Mouse (Mus musculus) lung, postnatal 4 days (tissue): Measurements from ENCODE around the gene Gemin5.
"Not testable (repeated sequence)": the region's sequence is repeated elsewhere in the genome, so short reads cannot be mapped to it uniquely, and the experiment has no call there.

Experiments
- DNase-seq, 2 experiments: peaks; one replicate each; pipeline ENCODE4 v3.0.0; 2021

Gemin5 gene

DNA sequence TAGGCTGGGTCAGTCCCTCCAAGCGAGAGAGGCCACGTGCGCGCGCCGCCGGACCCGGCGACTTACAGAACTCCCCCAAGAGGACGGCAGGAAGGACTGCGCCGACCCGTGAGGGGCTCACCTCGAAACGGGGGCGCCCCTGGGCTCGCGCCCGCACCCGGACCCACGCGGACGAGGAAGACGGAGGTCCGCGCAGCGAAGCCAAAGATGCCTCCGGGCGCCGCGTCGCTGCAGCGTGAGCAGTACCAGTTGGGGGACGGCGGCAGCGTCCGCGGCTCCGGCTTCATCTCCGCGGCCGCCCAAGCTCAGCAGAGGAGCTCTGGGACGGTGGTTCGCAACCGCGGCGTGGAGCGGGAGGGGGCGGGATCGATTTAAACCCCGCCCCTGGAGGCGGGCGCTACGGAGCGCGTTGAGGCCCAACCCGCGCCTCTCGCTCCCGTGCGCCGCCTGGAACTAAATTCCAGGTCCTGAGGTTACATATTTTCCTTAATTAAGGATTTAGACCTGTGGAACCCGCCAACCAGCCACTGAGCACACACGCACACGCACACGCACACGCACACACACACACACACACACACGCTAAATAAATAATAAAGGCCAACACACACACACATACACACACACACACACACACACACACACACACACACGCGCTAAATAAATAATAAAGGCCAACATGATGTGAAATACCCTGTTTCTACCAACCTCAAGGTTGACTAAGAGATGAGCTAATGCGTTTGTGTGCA is at the start of gene Gemin5:
Gemin5 (minus strand) TSS at position 373 of the 749 bp plus-strand sequence.
- peak; percentile 90 to 91 for DNase-seq

- DNase-seq: no peak
Observed at GRCm38 (mm10) chr11:58216823-58217222, 48.5 kb upstream of the Gemin5 start.

DNA sequence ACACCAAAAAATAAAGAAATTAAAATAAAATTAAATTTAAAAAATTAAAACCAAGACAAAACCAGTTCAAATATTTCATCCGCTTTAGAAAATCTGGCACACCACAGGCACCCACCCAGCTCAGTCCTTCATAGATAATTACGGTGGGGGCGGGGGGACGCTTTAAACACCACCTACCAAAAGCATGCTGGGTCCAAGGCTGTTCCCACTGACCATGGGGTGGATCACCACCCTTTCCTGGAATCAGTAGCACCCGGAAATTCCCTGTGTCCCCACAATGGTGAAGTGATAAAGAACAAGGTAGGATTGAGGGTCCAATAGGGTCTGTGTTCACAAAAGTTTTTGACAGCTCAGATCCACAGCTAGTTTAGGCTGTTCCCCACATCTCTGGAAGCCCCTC is 47.5 kb upstream of the Gemin5 start:
- no peak for DNase-seq

DNA sequence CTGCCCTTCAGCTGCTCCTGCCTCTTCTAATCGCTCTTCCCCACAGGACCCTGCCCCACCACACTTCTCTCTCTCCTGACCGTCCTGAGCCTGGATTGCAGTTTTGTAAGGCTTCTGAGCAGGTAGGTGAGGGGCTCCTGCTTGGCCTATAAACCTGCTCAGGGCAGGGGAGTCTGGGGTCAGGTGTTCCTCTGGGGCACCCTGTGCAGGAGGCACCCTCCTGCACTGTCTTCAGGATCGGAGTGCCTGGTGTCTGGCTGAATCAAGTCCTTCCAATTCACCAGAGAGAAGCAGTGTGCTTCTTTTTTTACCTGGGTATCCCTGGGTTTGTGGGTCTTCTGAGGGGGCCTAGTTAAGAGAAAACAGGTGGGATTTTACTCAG is 46.7 kb upstream of the Gemin5 start:
- not testable (repeated sequence) for DNase-seq

DNA sequence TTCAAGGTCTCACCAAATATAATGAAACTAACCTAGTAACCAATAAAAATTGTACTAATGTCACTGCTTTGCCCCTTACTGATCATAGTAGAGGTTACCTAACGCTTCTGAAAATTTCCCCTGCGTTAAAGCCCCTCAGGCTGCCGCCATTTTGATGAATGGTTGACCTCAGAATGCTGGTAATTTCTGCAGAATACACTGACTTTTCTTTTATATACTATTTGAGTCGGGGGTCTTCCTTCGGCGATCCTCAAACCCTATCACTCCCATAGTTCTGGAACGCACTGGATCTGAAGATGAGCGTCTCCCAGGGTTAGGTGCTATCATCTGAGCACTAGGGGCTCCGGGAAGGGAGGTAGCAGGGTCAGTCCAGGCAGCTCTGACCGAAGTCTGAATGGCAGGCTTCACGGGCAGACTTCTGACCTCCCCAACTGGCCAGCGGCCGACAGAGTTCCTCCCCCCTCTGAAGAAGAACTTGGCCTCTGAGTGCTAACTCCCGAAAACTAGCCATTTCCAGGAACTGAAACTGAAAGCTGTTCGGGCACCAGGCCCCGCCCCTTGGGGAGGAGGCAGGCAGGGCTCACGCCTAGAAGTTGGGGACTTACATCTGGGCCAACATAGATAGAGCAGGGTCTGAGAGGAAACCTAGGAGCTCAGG is 46.2 kb upstream of the Gemin5 start:
- DNase-seq: peak; percentile 90 to 91

- DNase-seq: no peak
Observed at GRCm38 (mm10) chr11:58213673-58214342, 45.5 kb upstream of the Gemin5 start.

- DNase-seq: no peak
Observed at GRCm38 (mm10) chr11:58211682-58212067, 43.3 kb upstream of the Gemin5 start.

DNA sequence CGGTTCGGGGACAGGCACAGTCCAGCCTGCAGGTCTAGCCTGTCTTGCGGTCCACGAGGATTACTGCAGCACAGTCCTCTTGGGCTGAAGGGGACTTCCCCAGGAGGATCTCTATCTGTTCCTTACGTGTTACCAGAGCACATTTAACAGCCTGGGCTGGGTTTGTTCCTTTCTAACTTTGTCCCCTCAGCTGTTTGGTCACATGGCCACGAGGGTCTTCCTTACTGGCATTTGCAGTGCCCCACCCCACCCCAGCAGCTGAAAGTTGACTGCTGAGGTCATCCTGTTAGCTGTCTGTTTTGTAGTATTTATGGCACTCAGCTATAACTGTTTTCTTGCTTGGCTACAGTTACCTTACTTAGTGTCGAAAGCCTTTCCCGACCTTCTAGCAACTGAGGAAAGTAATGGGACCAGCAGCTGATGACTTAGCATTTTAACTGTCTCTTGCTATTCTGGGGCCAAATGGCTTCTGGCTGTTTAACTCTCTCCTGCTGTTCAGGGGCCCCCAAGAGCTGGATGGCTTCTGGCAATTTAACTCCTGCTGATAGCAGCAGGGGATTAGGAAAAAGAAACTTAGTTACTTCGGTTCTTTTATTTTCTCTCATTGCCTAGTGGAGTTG is 42.8 kb upstream of the Gemin5 start:
- DNase-seq: no peak

- DNase-seq: no peak
Observed at GRCm38 (mm10) chr11:58210321-58210886, 42.1 kb upstream of the Gemin5 start.

DNA sequence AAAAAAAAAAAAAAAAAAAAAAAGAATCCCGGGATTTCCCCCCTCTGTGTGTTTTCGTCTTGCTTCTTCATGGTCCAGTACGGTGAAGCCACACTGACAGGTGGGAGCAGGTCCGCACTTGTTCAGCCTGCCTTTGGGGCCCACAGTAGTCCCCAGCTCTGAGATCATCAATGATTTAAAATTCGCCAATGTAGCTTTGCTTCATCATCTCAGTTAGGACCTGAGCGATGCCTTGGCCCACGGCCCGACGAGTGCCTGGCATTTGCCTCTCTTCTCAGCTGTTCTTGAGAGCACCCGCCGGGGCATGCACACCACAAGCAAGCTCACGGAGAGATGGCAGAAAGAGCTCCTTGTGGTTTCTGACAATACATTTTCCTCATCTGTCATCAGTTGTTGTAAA is 32.7 kb upstream of the Gemin5 start:
- no peak for DNase-seq

DNA sequence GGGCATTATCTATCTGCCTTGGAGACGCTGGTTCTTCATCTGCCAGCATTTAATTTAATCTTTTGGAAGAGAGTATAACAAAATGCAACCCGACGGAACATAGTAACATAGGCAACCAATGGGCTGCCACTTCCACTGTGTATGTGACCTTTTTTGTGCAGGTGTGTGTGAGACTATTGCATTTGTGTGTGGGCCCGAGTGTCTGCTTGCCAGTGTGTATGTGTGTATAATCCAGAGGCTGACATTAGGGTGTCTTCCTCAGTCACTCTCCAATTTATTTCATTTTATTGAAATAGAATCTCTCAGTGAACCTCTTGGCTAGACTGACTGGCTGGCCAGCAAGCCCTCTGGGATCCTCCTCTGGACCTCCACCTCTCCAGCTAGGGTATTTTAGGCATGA is 31.9 kb upstream of the Gemin5 start:
- no peak for DNase-seq

- peak; percentile 87 for DNase-seq
Observed at GRCm38 (mm10) chr11:58199229-58200037, 31.1 kb upstream of the Gemin5 start, which contains the start of the genes Igtp and Irgm2. Gene Igtp (plus strand): TSS chr11:58199556. Gene Irgm2 (plus strand): TSS chr11:58199618.

DNA sequence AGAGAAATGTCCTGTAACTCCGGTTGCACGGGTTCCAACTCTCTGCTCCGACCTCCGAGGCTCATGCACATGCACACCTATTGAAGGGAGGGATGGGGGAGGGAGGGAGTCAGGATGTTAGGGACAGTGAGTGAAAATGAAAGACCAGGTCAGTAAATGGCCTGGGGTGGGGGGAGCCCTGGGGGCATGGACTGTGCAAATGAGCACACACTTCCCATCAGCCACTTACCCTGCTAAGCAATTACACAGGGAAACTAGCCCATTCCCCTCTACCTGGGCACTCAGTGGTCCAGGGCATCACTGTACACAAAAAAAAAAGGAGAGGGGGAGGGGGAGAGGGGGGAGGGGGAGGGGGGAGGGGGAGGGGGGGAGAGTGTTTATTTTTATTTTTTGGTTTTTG is 30.3 kb upstream of the Gemin5 start:
- DNase-seq: no peak

- DNase-seq: no peak
Observed at GRCm38 (mm10) chr11:58193860-58194520, 25.7 kb upstream of the Gemin5 start.

DNA sequence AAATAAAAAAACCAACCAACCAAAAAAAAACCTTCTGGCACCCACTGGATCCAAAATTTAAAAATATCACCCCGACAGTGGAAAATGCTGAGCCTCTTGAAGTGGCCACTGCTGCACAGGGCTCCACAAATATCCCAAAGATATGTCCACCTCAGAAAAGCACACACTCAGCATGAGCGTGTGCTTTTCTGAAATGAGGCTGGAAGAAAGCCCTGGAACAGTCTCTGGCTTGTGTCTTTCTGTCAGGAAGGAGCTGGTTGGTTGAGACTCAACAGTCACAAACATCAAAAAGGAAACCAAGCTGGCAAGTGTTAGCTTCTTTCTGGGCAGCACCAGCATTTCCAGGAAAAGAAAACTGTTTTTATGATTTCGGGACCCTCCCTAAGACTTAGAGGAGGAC is 25.0 kb upstream of the Gemin5 start:
- no peak for DNase-seq

DNA sequence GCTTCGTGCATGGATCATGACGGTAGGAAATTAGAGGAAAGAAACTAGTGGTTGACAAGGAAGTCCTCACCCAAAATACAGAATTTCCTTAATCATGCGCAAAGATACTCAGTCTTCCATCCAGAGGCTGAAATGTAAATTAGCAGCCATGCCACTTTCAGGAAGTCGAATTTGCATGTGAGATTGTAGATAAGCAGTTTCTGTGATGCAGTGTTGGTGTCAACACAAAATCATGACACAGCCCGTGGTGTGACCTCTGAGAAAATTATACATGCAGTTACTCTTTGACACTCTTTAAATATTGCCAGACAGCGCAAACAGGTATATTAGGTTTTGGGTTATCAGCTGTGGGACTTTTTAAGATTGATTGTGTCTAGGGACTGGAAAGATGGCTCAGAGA is 21.3 kb upstream of the Gemin5 start:
- no peak for DNase-seq

DNA sequence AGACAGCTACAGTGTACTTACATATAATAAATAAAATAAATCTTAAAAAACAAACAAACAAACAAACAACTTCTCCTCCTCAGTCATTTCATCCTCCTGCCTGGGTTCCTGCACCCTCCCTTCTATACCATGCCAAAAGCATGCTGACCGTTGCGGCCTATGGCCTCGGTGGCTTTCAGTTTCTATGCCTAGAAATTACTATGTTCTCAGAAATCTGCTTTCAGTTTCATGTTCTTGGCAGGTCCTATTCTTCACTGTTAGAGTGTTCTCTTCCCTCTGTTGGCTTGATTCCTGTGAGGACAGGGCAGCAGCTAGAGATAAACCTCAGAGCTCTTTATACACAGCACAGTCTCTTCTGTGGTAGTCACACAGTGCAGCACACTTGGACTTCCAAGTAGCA is 15.2 kb upstream of the Gemin5 start:
- no peak for DNase-seq

- DNase-seq: no peak
Observed at GRCm38 (mm10) chr11:58180756-58181155, 12.4 kb upstream of the Gemin5 start.

DNA sequence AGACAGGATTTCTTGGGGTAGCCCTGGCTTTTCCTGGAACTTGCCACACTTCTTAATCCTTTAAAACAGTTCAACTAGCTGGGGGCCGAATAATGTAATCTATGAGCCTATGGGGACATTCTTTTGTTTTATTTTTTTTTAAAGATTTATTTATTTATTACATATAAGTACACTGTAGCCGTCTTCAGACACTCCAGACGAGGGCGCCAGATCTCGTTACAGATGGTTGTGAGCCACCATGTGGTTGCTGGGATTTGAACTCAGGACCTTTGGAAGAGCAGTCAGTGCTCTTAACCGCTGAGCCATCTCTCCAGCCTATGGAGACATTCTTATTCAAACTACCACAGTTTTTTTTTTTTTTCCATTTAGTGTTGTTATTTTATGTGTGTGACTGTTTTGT is 11.6 kb upstream of the Gemin5 start:
- DNase-seq: not testable (repeated sequence)

DNA sequence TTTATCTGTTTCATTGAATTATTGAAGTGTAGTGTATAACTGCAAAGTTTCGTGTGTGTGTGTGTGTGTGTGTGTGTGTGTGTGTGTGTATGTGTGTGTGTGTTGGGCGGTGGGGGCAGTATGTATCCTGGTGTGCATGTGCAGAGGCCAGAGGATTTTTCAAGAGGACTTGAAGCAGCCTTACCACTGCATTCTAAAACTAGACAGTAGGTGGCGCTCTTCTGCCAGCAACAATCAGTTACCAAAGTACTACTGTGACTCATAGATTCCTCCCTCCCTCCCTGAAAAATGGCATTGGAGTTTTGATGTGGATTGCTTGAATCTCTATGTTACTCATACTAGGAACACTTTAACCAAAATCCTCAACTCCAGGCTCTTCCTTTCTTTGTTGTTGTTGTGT is 11.2 kb upstream of the Gemin5 start:
- peak; percentile 33 to 81 for DNase-seq

DNA sequence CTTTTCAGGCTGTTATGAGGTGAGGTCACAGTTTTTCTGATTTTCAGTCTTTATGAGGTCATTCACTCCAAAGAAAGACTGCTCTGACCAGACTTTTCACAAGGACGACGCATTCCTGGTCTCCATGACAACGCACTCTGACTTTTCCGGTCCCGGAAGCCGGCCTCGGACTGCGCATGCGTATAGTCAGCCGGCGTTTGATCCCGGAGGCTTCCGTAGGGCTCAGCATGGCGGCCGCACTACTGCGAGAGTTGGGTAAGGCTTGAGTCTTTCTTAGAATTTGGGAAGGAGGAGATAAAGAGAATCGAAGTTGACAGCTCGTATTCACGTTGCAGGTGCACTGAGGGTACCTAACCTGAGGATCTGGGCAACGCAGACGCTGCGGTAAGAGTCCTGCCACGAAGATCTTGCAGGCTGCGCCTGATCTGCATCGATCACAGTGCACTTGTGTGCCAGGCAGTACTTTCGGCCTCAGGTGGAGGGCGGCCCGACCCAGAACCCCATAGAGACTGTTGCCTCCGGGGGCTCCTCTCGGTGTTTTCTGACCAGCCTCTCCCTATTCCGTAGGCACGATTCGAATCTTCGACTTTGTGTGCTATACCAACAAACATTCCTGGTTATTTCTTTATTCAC is 3.2 kb upstream of the Gemin5 start, which contains the start of gene Mrpl22:
Mrpl22 (plus strand) TSS at position 203 of the 633 bp plus-strand sequence.
- DNase-seq: peak; percentile 96 to 97
